Mouse (Mus musculus) urinary bladder, postnatal 25 days (tissue): ENCODE results near the gene Cep55.

Experiments
- DNase-seq: peaks from one replicate; pipeline ENCODE4 v3.0.0; 2022; ENCODE audit warnings: low spot score

The Cep55 gene

DNA sequence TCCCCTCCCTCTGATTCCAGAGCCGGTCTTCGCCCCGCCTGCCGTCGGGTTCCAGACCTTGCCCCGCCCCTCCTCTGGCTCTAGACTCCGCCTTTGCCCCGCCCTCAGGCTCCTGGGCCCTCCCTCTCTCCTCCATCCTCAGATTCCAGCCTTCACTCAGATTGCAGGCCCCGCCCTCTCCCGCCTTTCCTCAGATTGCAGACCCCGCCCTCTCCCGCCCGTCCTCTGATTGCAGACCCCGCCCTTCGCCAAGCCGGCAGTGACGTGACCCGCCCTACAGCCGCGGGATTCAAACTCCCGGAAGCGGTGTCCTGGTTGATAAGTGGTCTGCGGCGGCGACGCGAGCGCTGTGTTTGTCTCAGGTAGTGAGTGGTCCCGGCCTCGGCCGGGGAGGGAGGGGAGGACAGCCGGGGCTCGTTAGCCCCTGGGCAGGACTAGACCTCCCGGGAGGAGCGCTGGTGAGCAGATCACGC, at the start of gene Cep55:
Gene Cep55, plus strand, starts transcription at position 292 of the 473 bp plus-strand sequence.
- peak; percentile 93 for DNase-seq

DNA sequence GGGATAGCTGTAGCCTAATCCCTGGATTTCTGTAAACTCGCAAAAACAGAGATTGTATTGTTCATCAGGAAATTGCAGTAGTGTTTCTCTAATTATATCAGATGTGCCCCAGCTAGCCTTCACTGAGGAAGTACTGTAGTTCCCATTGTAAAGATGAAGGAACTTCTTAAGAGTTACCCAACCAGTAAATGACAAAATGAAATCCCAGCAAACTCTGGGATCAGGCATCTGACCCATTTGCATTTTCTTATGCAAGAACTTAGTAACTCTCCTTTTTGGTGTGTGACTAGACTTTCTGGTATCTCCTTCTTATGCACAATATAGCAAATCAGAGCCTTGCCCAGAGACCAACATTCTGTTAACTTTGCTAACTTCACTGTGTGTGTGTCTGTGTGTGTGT, 43.4 kb upstream of the Cep55 start:
- DNase-seq, result no peak

DNA sequence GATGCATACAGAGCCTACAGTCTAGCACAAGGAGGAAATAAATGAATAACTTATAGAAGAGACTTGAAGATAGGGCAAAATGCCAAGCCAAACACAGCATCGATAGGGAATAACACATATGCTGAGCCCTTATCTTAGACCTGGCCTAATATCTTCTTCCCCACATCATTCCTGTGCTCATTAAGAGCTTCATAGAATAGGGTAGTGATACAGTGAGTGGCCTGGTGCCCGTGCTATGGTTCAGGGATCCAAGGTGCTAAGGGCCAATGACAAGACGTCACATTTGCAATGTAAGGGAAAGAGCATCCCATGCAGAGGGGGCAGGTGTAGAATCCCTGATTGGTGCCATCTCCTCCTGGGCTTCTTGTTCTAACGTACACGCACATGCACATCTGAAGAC, 40.4 kb upstream of the Cep55 start:
- DNase-seq, result no peak

DNA sequence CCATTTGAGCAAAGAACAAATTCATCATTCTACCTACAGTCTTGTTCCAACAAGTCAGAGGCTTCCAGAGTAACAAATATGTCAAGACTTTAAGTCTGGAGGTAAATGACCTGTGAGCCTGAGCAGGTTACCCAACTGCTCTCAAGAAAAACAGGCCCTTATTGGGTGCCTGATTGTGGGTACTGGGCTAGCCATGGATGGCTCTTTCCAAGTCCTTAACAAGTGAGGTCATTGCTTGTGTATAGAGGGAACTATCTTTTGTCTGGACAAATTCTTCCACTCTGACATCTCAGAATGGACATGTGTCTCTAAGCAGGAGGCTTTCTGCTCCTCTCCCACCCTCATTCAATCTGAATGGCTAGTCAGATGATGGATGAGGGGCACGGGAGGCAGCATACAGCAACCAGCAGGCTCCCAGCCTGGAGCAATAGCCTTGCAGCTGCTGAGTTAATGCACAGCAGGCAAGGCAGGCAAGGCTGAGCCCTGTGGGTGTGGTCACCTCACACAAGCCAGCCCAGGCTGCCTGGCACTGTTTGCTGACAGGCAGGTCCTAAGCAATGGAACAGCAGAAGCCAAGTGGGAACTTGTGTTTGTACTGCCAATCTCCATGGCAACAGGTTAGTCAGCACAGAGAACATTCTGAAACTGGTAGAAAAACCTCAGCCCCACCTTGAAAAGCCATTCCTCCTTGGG, 39.5 kb upstream of the Cep55 start:
- peak; percentile 66 for DNase-seq

DNA sequence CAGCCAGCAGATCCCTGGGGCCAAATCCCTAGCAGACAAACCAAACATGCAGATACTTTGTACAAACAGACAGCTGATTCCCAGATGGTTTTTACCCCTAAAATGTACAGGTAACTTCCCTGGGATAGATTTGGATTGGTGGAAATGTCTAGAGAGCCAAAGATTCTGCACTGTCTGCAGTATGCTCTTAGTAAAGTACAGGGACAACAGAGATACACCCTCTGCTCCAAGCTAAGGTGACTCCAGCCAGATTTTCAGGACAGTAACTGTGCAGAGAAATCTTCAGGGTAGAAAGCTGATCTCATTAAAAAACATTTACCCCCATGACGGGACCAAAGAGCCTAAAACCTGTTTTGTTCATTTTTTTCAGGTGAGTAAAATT, 38.9 kb upstream of the Cep55 start:
- no peak for DNase-seq

DNA sequence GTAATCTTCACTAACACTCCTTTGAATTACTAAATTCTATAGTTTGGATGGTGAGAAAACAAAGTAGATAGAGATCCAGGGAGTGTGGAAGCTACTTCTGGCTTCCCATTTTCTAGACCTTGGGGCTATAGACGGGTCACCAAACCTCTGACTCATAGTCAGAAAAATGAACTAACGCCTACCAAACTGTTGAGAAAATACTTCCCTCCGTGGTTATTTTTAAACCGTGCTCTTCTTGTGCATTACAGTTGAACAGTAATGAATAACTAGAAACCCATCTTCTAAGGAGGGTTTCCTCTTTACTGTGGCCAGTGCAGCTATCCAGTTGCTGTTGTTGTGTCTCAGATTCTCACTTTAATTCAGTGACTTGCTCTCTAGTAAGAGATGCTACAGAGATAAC, 32.1 kb upstream of the Cep55 start:
- no peak for DNase-seq

DNA sequence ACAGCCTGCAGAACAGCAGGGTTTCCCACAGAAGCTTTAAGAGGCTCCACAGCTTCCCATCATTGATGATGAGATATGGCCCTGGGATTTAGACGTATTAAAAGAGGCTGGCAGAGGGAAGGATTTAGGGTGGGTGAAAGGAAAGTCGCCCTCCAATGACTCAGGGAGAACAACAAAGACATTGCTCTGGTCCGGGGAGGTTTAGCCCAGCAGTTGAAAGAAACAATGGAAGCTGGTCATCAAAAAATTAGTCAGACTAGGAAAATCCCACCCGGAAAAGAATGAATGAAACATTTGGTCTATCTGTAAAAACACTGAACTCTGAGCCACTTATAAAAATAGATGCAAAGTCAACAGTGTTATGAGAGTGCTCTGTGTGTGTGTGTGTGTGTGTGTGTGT, 31.2 kb upstream of the Cep55 start:
- no peak for DNase-seq

DNA sequence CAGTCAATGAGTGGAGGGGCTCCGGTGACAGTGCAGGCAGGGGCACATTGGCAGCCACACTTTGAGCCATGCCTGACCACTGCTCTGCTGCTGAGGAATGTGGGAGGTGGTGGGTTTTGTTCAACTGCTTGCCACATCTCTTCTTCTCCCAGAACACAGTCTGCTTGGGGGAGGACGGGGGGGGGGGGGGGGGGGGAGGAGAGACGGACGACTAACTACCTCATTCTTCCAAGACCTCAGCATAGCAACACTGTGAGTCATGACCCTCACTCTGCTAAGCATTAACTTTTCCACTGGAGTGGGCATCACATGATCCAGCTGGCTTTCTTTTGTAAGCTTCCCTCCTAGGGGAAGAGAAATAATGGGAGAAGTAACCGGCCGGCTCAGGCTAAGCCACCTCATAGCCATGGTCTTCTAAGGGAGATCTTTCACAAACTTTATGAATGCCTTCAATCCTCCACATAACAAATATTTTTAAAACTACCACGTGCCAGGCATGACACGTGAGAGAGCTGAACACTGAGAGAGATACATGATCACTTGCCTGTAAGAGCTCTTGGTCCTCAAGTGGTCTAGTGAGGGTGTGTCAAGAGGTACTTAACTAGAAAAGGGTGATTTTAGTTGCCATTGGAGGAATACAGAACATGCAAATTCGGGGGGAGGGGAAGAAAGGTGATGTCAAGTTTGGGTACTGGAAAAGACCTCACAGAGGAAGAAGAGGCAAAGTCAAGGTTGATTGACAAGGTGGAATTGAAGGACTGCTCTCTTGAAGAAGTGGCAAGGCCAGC, 29.4 kb upstream of the Cep55 start:
- DNase-seq, result peak; percentile 39

DNA sequence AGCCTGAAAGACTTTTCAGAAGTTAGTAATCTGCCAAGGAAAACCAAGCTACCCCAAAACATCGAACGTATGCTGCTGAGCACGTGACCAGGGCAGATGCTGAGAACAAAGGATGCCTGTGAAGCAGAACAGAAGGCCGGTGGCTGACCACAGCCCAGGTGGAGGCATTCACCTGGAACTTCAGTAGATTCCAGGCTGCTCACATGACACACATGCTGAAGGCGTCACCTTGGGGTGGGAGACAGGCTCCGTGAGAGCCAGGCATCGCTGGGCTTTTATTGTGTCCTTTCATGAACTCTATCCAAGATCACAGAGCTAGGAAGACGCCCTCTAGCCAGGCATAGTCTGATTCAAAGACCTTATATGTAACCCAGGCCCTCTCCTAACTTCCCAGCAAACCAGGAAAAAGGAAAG, 28.6 kb upstream of the Cep55 start:
- DNase-seq, result no peak

DNA sequence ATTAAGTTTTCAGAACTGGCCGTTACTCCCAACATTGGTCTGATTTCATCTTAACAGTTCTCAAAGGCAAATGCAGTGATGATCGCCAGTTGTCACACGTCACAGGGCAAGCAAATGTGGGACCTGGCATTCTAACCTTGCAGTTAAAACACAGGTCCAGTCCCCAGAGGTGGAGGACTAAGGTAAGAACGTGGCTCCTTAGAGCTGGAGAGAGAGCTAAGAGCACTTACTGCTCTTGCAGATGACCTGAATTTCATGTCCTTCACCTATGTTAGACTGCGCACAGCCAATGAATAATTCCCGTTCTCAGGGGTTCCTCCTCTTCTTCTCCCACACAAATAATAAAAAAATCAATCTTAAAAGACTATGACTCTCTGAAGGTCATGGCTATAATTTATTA, 27.4 kb upstream of the Cep55 start:
- no peak for DNase-seq

DNA sequence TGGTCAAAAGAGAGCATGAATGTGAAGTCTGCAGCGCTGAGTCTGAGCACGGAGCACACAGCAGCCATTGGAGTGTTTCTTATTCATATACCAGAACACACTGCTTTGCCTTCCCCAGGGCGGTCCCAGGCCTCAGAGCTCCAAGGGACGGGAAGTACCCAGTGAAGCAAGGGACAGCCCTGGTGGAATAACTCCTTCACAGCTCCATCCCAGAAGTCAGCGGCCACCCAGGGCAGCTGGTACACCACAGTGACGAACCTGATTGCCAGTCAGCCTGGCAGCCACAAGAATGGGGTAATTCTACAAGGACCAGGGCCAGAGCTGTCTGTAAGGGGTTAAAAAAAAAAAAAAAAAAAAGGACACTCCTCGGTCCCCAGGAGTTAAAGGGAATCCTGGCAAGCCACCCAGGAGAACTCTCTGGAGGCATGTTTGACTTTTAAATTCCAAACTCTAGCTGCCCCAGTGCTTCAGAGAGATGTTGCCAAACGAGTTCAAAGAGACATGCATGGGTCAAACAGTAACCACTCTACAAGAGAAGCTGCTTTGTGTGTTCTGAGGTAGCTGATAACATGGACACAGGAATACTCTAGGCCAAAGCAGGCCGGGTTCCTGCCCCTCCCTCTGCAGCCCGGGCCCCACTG, 26.8 kb upstream of the Cep55 start:
- no peak for DNase-seq

DNA sequence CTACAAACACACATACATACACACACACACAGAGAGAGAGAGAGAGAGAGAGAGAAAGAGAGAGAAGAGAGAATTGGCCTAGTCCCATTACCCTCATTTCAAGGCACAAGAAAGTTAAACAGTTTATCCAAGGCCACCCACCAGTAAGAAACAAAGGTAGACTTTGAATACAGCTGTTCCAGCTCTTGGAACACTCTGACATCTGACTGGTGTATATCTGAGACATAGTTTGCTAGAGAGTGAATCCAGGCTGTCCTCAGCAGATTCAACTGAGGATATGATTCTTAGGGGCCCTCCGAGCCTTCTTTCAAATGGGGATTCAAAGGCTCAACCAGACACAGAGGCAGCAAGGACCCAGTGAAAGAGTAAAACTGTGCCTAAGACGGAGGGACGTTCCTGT, 25.5 kb upstream of the Cep55 start:
- DNase-seq, result no peak

DNA sequence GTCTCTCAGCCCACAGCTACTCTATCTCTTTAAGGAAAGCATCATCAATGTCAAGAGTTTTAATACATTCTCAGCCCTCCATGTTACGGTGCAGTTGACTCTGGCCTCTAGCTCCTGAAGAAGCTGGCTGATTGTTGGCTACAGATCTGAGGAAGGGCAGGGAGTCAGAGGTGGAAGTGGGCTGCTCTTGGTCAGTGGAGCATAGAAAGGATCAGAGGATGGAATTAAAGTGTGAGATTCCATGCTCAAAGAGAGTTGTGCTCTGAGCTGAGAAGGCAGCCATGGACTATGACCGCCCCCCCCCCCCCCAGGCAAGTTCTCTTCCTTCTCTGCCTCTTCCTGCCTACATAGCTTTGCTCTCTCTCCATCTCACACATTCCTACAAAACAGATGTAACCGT, 24.9 kb upstream of the Cep55 start:
- no peak for DNase-seq

DNA sequence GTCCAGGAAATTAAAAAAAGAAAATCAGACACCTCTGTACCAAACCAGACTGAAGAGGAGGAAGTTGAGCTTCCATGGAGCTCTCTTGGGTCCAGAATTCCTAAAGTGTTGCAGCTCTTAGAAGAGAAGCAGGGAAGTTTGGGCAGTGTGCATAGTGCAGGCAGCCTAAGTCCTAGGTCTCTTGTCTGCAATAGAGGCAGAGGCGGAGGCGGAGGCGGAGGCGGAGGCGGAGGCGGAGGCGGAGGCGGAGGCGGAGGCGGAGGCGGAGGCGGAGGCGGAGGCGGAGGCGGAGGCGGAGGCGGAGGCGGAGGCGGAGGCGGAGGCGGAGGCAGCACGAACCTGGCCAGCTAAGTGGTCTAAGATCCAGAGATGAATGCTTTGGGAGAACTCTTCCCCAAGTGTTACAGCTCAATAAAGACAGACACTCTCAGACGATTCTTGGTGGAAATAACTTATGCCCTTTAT, 24.1 kb upstream of the Cep55 start:
- DNase-seq, result peak; percentile 51

DNA sequence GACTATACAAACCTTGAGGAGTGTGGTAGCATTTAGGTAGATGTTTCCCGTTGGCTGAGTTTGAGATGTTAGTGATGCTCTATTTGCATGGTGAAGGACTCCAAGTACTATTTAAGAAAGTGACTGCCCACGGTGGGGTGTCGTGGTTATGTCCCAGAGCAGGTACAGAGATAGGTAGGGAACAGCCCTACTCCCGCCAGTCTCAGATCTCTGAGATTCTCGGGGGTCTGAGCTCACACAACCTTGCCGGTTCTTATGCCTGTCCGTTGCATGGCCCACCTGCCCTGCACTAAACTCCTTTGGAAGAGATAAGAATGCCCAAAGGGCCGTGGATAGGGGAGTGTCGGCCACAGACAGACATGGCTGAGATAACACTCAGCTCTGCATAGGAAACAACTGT, 23.7 kb upstream of the Cep55 start:
- no peak for DNase-seq

DNA sequence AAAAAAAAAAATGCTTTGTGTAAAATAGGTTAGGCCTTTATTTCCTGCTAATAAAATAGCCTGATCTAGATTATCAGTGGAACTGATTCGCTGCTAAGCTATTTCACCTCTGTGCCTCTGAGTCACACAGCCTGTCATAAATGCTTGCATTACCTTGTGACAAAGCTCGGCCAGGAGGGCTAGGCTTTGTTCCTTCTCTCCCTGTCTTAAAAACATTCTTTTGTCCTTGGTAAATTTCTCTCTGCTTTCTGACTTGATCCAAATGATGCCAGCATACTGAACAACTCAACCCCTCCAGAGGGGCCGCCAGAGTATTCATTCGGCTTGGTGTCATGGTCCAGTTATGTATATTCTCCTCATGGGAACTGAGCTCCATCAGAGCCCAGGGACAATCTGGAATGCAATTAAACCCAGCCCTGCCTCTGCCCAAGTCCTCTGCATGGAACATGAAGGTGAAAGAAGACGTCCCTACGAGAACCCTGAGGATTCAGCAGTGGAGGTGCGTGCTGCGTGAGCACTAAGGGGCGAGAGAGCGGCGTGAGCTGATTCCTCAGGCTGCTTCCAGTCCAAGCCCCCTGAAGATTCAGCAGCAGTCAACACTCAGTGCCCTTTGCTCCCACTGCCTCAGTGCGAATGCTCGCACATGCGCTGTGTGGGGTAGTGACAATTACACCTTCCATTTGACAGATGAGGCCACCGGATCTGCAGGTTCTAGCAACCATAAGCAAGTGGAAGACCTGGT, 21.6 kb upstream of the Cep55 start:
- no peak for DNase-seq

DNA sequence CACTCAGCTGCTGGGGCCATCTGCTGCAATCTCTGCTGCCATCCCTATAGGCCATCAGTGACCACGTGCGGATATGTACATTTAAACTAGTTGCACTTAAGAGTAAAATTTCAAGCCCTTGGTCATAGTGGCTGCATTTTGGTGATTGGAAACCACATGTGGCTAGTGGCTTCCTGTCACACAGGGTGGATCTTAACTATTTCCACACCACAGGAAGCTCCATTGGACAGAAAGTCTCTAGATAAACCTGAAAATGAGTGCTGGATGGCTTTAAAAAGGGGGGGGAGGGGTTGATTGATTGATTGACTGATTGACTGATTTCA, 21.1 kb upstream of the Cep55 start:
- DNase-seq, result no peak

DNA sequence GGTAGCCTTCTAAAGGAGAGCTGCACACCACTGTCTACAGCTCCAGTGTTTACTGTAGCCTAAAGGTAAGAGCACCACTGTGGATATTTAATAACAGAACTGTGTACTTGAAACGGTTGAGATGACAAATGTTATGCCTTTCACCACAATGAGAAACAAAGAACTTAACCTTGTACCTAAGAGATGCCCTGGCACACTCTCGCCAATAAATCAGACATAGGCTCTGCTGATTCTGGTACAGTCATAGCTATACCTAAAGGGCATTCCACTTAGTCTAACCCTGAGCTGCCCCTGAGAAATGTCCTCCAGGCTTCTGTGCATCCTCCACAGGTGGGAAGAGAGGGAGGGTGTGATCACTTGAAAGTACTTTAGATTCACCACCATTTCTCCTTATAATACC, 20.1 kb upstream of the Cep55 start:
- DNase-seq, result no peak

DNA sequence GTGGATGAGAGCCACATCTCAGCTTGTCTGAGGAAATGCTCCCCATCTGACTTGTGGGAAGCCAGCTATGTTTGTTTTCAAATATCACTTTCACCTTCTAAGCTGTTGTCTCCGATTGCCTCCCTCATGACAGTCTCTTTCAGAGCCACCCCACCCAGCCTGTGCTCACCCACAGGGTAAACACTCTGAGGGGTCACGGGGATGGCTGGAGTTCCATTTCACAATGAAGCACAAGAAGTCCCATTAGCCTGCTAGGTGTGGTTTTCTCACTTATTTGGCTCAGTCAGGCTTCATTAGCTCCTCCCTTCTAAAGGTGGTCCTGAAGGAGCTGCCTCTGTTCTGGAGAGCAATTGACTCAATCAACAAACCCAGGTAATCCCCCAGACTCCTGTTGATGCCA, 19.0 kb upstream of the Cep55 start:
- DNase-seq, result no peak

DNA sequence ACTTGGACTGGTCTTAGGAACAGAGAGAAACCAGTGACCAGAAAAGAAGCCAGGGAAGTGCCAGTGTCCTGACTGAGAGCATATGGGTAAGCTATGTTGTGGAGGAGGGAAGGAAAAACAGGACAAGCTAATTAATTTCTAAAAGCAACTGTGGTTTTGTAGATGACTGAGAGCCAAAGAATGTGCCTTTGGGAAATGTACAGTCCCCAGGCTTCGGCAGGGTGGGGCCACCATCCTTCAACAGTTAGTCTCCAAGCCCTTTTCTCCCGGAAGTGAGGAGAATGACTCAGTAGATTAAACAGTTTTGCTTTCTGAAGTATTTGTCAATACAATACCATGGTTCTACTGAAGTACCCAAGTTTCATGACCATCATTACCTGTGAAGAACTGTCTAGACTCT, 16.5 kb upstream of the Cep55 start:
- no peak for DNase-seq

DNA sequence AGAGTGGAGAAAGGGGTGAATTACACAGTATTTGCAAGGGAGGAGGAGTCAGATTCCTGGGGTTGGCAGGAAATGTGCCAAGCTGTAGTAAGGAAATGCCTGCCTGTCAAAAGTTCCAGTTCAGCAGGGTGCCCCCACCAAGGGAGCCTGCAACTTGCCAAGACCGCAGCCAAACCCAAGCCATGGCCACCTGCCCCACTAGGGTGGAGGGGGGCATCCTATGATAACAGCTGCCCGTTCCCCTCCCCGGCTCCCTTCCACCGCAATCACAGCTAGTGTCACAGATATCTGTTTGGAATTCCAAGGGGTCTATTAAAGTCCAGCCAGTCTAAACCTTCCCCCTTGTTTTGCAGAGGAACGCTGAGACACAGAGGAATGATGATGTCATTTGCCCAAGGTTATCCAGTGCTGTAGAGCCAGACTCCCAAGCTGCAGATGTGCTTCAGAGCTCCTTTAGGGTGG, 12.5 kb upstream of the Cep55 start:
- DNase-seq, result peak; percentile 38

DNA sequence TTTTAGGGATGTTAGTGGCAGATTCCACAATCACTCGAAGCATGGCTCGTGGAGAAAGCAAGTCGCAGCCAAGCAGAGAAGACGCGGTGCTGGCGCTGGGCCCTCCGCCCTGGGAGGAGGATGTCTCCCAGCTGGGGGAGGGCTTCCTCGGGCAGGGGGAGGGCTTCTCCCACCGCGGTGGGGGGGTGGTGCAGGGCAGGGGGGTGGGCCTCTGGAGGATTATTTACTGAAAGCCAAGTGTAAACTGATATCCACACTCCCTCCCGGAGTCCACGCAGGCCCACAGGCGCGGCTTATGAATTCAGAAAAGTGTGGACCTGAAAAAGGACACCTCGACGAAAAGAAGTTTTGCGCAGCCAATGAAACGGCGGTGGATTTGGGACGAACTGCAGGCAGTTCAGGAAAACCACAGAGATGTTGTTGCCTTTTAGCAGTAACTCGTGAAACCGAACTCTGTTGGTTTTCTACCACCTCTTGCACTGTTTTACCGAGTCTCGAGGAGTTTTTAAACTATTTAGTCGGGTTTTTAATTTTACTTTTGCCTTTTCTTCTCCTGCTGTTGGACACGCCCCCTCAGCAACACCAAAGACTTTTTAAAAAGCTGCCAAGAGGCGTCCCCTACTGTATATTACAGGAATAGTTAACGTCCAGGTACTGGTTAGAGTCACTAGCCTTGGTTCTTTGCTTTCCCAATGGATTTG, 11.4 kb upstream of the Cep55 start, which contains the start of gene Myof:
Gene Myof, minus strand, starts transcription at position 297 of the 701 bp plus-strand sequence.
- peak; percentile 64 for DNase-seq
